Mouse (Mus musculus) heart, embryonic 12.5 days (tissue): Measurements from ENCODE around the gene Aptx. TPM values are rescaled to one million over a fixed set of nuclear protein-coding genes. Genes with fewer than 3 reads are reported as not detected.

Experiments used
- ATAC-seq: fragments of 200-750 bp; cut with Nextera tagmentation; 2 replicates; pipeline ENCODE4 v1.8.0; 2017; ENCODE audit warnings: moderate TSS enrichment, moderate library complexity; ENCODE audit not compliant: insufficient number of reproducible peaks, low FRiP score
- H3K27ac ChIP-seq: fragments of 300-500 bp; sonication (generic); 2 replicates; pipeline ENCODE4 v1.5.1; 2016; ENCODE audit warnings: mild to moderate bottlenecking, moderate library complexity; ENCODE audit not compliant: poor library complexity, severe bottlenecking
- H3K27me3 ChIP-seq: fragments of 300-500 bp; sonication (generic); replicated peaks from 2 replicates; pipeline ENCODE4 v1.6.1; 2016; ENCODE audit warnings: mild to moderate bottlenecking, moderate library complexity
- H3K36me3 ChIP-seq: fragments of 300-500 bp; sonication (generic); 2 replicates; pipeline ENCODE4 v1.6.1; 2016; ENCODE audit warnings: mild to moderate bottlenecking, moderate library complexity
- H3K4me1 ChIP-seq: fragments of 300-500 bp; sonication (generic); replicated peaks from 2 replicates; pipeline ENCODE4 v1.6.1; 2016; ENCODE audit warnings: mild to moderate bottlenecking
- H3K4me2 ChIP-seq: fragments of 300-500 bp; sonication (generic); 2 replicates; pipeline ENCODE4 v1.6.1; 2016; ENCODE audit warnings: mild to moderate bottlenecking, moderate library complexity
- H3K4me3 ChIP-seq: fragments of 300-500 bp; sonication (generic); 2 replicates; pipeline ENCODE4 v1.5.1; 2016; ENCODE audit warnings: mild to moderate bottlenecking
- H3K9ac ChIP-seq: fragments of 300-500 bp; sonication (generic); 2 replicates; pipeline ENCODE4 v1.6.1; 2016; ENCODE audit warnings: mild to moderate bottlenecking, moderate library complexity
- H3K9me3 ChIP-seq: fragments of 300-500 bp; sonication (generic); replicated peaks from 2 replicates; pipeline ENCODE4 v1.6.1; 2016; ENCODE audit warnings: mild to moderate bottlenecking, moderate library complexity
- WGBS: fragments of 180-500 bp; shearing (Covaris S2); methylation state at CpG from one replicate; pipeline ENCODE4 v1.1.7; 2016; 5-methylcytosine and 5-hydroxymethylcytosine counted together
- polyA plus RNA-seq: library from polyadenylated mRNA; unstranded; fragments of >200 nt; fragmentation: Nextera tagmentation; extraction: Ambion mirVana; gene quantifications from 2 replicates; pipeline ENCODE4 v1.2.1, GENCODE M21; 2016

Gene Aptx
- polyA plus RNA-seq, 1 experiment from 2014 or later, result 29.3 TPM

DNA sequence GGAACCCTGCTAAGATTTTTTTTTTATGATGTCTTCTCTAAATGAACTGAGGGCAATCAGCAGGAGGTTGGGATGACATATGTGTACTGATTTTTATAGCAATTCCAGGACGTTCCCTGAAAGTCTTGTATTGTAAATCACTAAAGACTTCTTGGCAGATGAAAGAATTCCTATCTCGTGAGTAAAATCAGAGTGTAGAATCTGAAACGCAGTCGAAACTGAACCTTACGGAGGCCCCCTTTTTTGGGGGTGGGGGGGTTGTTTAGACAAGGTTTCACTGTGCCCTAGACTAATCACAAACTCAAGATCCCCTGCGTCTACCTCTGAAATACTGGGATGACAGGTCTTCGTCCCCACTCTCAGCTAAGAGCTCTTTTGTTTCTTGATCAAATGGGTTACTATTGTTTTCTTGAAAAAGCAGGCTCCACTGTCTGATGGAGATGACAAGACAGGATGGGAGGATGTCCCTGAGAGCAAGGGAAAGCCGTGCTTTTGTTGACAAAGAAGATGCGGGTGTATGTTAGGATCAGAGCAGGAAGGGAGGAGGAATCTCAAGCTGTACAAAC is 799 bp upstream of the Aptx start:
- peaks cover 15% of the 10 kb centered on the region for H3K4me1 ChIP-seq
- H3K4me2 ChIP-seq, result peak overlapping the region; percentile 83
- no peaks in the 10 kb centered on the region for H3K36me3 ChIP-seq
- ATAC-seq, result no peak
- H3K9ac ChIP-seq, result peak overlapping the region; percentile 74; the same call in 1 of the 2 replicates
- no peaks in the 10 kb centered on the region for H3K9me3 ChIP-seq
- H3K27me3 ChIP-seq, result no peaks in the 10 kb centered on the region
- peak overlapping the region; percentile 60 for H3K4me3 ChIP-seq
- peak overlapping the region; percentile 97 for H3K27ac ChIP-seq
- WGBS, result 33% methylated on average over 9 of the region's 9 CpGs

DNA sequence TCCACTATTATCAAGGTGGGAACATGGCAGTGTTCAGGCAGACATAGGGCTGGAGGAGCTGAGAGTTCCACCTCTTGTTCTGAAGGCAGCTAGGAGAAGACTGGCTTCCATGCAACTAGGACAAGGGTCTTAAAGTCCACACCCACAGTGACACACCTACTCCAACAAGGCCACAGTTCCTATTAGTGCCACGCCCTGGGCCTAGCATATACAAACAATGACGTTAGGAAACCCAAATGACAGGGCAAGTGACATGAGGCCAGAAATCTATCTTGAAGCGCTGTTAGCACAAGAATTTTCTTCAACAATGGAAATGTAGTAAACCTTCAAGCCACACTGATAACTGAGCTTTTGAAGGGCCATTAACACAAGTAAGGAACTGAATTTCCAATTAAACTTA is 1.2 kb downstream of the Aptx start:
- Histone ChIP-seq H3K27me3 (no peaks in the 10 kb centered on the region), H3K4me2 (peak overlapping the region; percentile 83), H3K9me3 (no peaks in the 10 kb centered on the region), H3K9ac (peak overlapping the region; percentile 74; the same call in 1 of the 2 replicates), H3K4me1 (peaks cover 15% of the 10 kb centered on the region), H3K36me3 (peaks cover under 1% of the 10 kb centered on the region; the same call in 1 of the 2 replicates), H3K4me3 (peak overlapping the region; percentile 60), H3K27ac (no peak overlapping the region)
- 77% methylated on average over 3 of the region's 3 CpGs for whole genome bisulfite sequencing
- ATAC-seq, result no peak

DNA sequence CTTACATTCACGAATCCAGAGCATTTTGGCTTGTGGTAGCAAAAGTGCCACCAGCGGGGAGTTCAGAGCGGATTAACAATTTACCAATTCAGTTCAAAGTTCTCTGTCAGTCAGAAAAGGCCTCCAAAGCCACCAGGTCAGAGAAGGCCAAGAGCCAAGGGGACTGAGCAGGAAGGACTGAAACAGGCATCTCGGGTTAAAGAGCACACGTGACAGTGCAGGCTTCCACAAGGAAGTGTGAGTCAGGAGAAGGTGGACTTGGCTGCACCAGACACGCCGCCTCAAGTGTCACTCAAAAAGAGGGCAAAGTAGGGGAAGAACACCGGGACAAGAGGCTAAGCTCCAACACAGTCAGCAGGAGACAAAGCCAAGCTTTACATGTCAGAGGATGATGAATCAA is 2.8 kb downstream of the Aptx start:
- WGBS, result 75% methylated on average over 8 of the region's 8 CpGs
- Histone ChIP-seq H3K4me3 (no peak overlapping the region), H3K9me3 (no peaks in the 10 kb centered on the region), H3K9ac (no peak overlapping the region), H3K36me3 (peaks cover 13% of the 10 kb centered on the region), H3K4me1 (peaks cover 15% of the 10 kb centered on the region), H3K27me3 (no peaks in the 10 kb centered on the region), H3K4me2 (no peak overlapping the region), H3K27ac (no peak overlapping the region)
- ATAC-seq, result no peak

DNA sequence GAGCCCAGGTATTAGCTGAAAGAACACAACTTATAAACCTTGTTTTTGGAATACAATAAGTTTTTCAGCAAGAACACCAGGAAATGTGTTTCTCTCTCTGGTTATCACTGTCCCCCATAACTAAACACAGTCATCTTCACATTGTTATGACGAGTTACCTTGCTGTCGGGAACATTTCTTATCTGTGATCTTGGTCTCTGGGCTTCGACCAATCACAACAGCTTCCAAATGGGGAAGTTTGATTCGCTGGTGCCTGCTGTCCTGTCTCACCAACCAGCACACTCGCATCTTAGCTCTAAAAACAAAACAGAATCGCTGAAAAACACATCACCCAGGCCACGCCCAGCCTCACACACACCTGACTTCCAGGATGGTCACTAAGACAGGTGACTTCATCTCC is 5.9 kb downstream of the Aptx start:
- ATAC-seq, result no peak
- peaks cover 5% of the 10 kb centered on the region for H3K4me1 ChIP-seq
- no peaks in the 10 kb centered on the region for H3K27me3 ChIP-seq
- H3K27ac ChIP-seq, result no peak overlapping the region
- H3K4me3 ChIP-seq, result no peak overlapping the region
- 78% methylated on average over 7 of the region's 7 CpGs for WGBS
- H3K9ac ChIP-seq, result no peak overlapping the region
- no peaks in the 10 kb centered on the region for H3K9me3 ChIP-seq
- no peak overlapping the region for H3K4me2 ChIP-seq
- H3K36me3 ChIP-seq, result peaks cover 40% of the 10 kb centered on the region

DNA sequence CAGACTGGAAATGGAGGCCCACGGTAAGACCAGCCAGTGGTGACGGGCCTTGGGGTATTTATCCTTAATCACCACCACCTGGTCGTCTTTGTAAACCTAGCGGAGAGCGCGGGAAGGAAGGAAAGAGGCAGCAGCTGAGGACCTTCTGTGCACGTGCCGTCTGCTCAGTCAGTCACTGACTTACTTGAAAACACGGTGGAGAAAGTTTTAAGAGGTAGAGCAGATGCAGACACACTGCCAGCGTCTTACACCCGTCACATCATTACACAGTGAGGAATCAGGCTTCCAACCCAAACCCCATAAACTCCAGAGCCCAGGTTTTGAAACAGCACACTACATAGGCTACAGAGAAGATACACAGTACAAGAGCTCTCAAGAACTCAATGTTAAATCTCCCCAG is 11.9 kb downstream of the Aptx start:
- Histone ChIP-seq H3K27ac (no peak overlapping the region), H3K36me3 (peaks cover 82% of the 10 kb centered on the region), H3K9ac (no peak overlapping the region), H3K4me3 (no peak overlapping the region), H3K4me2 (no peak overlapping the region), H3K4me1 (no peaks in the 10 kb centered on the region), H3K27me3 (no peaks in the 10 kb centered on the region), H3K9me3 (no peaks in the 10 kb centered on the region)
- no peak for ATAC-seq
- 86% methylated on average over 11 of the region's 11 CpGs for WGBS

DNA sequence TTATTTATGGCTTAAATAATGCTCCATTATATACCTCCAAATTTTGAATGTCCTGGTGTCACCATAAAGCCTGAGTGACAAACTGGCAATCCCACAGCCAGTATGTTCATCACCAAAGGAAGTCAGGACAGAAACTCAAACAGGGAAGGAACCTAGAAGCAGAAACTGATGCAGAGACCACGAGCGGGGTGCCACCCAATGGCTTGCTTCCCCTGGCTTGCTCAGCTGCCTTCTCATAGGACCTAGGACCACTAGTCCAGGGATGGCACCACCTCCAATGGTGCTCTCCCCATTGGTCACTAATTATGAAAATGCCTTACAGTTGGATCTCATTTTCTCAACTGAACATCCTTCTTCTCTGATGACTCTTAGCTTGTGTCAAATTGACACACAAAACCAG is 19.7 kb downstream of the Aptx start:
- 83% methylated on average over 2 of the region's 2 CpGs for WGBS
- H3K9me3 ChIP-seq, result no peaks in the 10 kb centered on the region
- H3K27me3 ChIP-seq, result no peaks in the 10 kb centered on the region; the same call in 1 of the 2 replicates
- H3K4me1 ChIP-seq, result no peaks in the 10 kb centered on the region
- H3K4me3 ChIP-seq, result no peak overlapping the region
- ATAC-seq, result no peak
- no peak overlapping the region for H3K4me2 ChIP-seq
- H3K9ac ChIP-seq, result no peak overlapping the region
- H3K27ac ChIP-seq, result no peak overlapping the region
- H3K36me3 ChIP-seq, result peaks cover 31% of the 10 kb centered on the region

DNA sequence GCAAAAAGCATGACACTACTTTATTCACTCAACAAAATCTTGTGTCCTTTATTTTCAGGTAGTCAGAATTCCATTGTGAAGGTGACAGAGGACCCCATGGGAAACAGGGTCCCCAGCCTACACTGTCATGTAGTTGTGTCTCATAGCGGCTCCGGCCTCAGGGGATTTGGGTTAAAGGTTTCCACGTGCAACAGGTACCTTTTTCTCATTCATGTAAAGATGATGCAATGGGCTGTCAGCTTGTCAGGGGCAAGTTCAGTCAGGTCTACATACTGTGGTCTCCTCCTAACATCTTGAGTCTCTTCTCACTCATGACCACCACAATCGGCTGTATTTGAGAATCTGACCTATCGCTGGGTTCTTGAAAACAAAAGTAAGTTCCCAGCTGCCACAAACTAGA is 20.6 kb downstream of the Aptx start:
- no peak overlapping the region for H3K4me2 ChIP-seq
- ATAC-seq, result no peak
- WGBS, result 86% methylated on average over 5 of the region's 5 CpGs
- H3K36me3 ChIP-seq, result peaks cover 23% of the 10 kb centered on the region
- H3K27ac ChIP-seq, result no peak overlapping the region
- H3K4me1 ChIP-seq, result 0 out of 2 replicates have a peak, but pooled peaks cover under 1% of the 10 kb centered on the region
- H3K9me3 ChIP-seq, result no peaks in the 10 kb centered on the region
- H3K4me3 ChIP-seq, result no peak overlapping the region
- H3K9ac ChIP-seq, result no peak overlapping the region
- no peaks in the 10 kb centered on the region; the same call in 1 of the 2 replicates for H3K27me3 ChIP-seq

DNA sequence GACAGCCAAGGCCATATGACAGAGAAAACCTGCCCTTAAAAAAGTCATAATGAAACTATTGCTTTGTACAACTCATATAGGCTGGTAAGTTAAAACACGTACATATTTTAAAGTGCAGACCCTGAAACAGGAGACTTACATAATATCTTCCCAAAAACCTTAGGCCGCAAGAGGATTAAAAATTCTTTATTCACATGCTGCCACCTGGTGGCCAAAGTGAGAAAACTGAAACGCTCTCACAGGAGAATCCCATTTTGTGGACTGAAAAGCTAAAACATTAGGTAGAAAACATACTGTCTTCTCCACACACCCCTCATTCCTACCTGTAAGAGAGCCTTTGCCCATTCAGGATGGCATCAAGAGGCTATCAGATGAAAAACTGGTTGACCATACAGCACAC is 21.1 kb downstream of the Aptx start:
- Histone ChIP-seq H3K4me3 (no peak overlapping the region), H3K4me1 (0 out of 2 replicates have a peak, but pooled peaks cover 5% of the 10 kb centered on the region), H3K27ac (no peak overlapping the region), H3K4me2 (no peak overlapping the region), H3K9ac (no peak overlapping the region), H3K9me3 (no peaks in the 10 kb centered on the region), H3K27me3 (no peaks in the 10 kb centered on the region; the same call in 1 of the 2 replicates), H3K36me3 (peaks cover 19% of the 10 kb centered on the region)
- WGBS, result 25% methylated on average over 3 of the region's 3 CpGs
- ATAC-seq, result no peak

DNA sequence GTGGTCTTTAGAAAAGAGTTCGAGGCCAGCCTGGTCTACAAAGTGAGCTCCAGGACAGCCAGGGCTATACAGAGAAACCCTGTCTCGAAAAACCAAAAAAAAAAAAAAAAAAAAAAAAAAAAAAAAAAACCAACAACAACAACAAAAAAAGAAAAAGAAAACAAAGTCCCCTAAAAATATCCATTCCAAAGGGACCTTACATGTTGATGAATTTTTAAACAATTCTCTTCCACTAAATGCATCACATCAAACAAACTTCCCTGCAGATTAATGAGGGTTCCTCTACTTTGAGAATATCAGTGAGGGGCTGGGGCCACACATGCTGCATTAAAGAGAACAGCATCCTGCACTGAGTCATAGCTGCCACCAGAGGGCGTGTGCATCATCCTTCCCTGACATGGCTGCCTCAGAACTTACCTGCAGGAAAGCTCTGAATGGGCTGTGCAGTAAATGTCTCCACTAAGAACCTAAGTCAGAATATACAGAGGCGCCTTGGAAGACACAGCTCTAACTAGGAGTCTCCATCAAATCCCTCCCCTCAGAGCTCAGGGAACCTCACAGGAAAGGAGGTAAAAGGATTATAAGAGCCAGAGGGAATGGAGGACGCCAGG is 22.6 kb downstream of the Aptx start:
- Histone ChIP-seq H3K36me3 (peaks cover 4% of the 10 kb centered on the region; the same call in 1 of the 2 replicates), H3K4me2 (no peak overlapping the region), H3K4me3 (no peak overlapping the region), H3K9ac (no peak overlapping the region), H3K27me3 (no peaks in the 10 kb centered on the region; the same call in 1 of the 2 replicates), H3K9me3 (no peaks in the 10 kb centered on the region), H3K27ac (no peak overlapping the region), H3K4me1 (peaks cover 13% of the 10 kb centered on the region)
- 55% methylated on average over 5 of the region's 5 CpGs for WGBS
- ATAC-seq, result no peak

DNA sequence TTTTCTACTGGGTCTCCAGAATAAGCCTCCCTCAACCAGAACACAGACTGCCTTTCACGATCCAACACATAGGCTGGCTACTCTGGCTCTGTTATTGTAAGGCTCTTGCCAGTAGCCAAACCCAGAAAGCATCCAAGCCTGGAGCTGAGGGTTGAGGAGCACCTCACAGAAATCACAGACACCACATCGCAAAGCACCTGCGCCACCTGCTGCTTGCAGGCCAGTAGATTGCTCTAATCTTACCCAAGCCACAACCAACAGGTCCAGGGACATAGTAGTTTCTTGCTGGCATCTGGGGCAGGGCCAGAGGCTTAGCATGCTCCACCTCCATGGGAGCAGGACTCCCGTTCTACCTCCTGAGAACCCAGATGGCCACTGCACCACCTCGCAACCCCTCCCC is 25.9 kb downstream of the Aptx start:
- 27% methylated on average over 5 of the region's 5 CpGs for WGBS
- Histone ChIP-seq H3K9ac (peak overlapping the region; percentile 46; the same call in 1 of the 2 replicates), H3K27me3 (no peaks in the 10 kb centered on the region; the same call in none of the 2 replicates), H3K4me3 (no peak overlapping the region), H3K4me1 (peaks cover 13% of the 10 kb centered on the region), H3K9me3 (no peaks in the 10 kb centered on the region; the same call in 1 of the 2 replicates), H3K4me2 (peak overlapping the region; percentile 40), H3K36me3 (0 out of 2 replicates have a peak, but pooled peaks cover 2% of the 10 kb centered on the region), H3K27ac (no peak overlapping the region)
- ATAC-seq, result no peak

DNA sequence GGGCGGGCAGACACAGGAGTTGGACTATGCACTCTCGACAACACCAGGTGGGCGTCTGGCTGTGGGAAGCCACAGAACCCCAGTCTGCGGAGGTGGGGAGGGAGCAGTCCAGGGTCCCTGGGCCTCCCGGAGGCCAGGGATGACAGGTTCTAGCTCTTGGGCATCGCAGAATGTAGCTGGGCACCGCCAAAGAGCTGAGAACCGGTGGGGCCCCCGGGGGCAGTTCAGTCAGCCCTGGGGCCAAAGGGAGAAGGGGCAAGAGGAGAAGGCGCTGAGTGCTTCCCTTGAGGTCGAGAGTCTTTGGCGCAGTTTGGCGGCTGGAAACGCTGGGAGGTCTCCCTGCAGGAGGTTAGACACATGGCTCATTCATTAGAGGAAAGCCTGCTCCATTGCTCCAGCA is 26.7 kb downstream of the Aptx start:
- Histone ChIP-seq H3K4me3 (no peak overlapping the region), H3K4me2 (peak overlapping the region; percentile 40), H3K27me3 (no peaks in the 10 kb centered on the region; the same call in none of the 2 replicates), H3K9ac (no peak overlapping the region), H3K36me3 (0 out of 2 replicates have a peak, but pooled peaks cover 2% of the 10 kb centered on the region), H3K27ac (no peak overlapping the region), H3K9me3 (no peaks in the 10 kb centered on the region; the same call in 1 of the 2 replicates), H3K4me1 (peaks cover 13% of the 10 kb centered on the region)
- no peak for ATAC-seq
- WGBS, result 18% methylated on average over 14 of the region's 14 CpGs
